ENCODE assay signal across 12 mouse cellular contexts in the genomic region with DNA sequence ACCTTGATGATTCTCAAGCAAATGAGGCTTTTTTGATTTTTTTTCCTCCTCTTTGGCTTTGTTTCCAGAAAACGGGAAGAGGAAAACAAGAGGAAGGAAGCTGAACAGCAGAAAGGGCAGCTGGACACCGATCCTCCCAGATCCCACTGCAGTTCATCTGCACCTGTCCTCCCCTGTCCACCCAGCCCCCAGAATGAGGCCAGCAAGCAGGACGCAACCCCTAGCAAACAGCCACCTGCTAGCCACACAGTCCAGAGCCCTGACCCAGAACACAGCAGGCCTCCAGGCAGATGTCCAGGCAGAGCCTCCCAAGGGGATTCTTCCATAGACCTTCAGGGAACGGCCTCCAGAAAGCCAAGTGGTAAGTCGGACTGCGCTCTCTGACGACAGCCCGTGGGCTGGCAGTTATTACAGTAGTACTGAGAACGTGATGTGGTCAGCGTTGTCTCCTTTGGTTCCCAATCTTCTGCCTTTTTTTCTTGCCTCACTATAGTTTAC. TPM values are rescaled to one million over a fixed set of nuclear protein-coding genes. Genes with fewer than 3 reads are reported as not detected.
DNase-seq lines count a peak whose midpoint lies in the region; ATAC-seq lines count a peak whose summit lies in the region.
"Had no signal": no experiment of that assay in that cellular context is flagged by ENCODE, and none has a peak within 500 bp of the region (broad histone marks: within the 10 kb centered on the region; RNA-seq: fewer than 3 reads in every experiment).

No protein-coding gene starts in this region.

- no peak for ATAC-seq in kidney, embryonic 14.5 days (ENCODE audit: low FRiP score, low TSS enrichment)
- ATAC-seq: intestine, embryonic 15.5 days; Patski had no signal

- no peak overlapping the region for H3K27ac ChIP-seq in kidney, embryonic 14.5 days (ENCODE audit: low read depth, low read length)
- H3K27ac ChIP-seq: intestine, embryonic 15.5 days; limb, embryonic 15.5 days had no signal

- DNase-seq in kidney, adult 9 months, result peak; percentile 4
- peak; percentile 75 for DNase-seq in adrenal gland, postnatal 10 days
- peak; percentile 15 for DNase-seq in cerebellum, adult 9-10 months
- peak; percentile 37 to 43 for DNase-seq in heart, adult 9 months (ENCODE audit: low spot score in 2 of 2)
- no peak for DNase-seq in neural tube, embryonic 10.5 days (ENCODE audit: extremely low spot score, low spot score)
- no peak for DNase-seq in right cerebral cortex, postnatal 14 days
- no peak for DNase-seq in right cerebral cortex, postnatal 36 days (ENCODE audit: low spot score in 2 of 2)
- DNase-seq: right cerebral cortex, adult 18-20 months had no signal

- no peaks in the 10 kb centered on the region for H3K27me3 ChIP-seq in kidney, embryonic 14.5 days (ENCODE audit: control insufficient read depth, insufficient read depth, low read length)
- H3K27me3 ChIP-seq: intestine, embryonic 15.5 days; limb, embryonic 15.5 days; Patski had no signal

- H3K9ac ChIP-seq in kidney, embryonic 14.5 days (ENCODE audit: low read depth, low read length), result no peak overlapping the region
- H3K9ac ChIP-seq: intestine, embryonic 15.5 days; limb, embryonic 15.5 days had no signal

- no peak overlapping the region for H3K4me2 ChIP-seq in kidney, embryonic 14.5 days (replicated peaks; ENCODE audit: low read depth, low read length)
- H3K4me2 ChIP-seq: intestine, embryonic 15.5 days; limb, embryonic 15.5 days had no signal

- H3K4me3 ChIP-seq in kidney, embryonic 14.5 days (ENCODE audit: low read length), result no peak overlapping the region
- H3K4me3 ChIP-seq: intestine, embryonic 15.5 days; limb, embryonic 15.5 days had no signal

- no peaks in the 10 kb centered on the region; the same call in 1 of the 2 replicates for H3K36me3 ChIP-seq in kidney, embryonic 14.5 days (ENCODE audit: control insufficient read depth, insufficient read depth, low read length)
- H3K36me3 ChIP-seq: intestine, embryonic 15.5 days had no signal

- WGBS in kidney, embryonic 14.5 days, result 81% methylated on average over 10 of the region's 10 CpGs

- no peaks in the 10 kb centered on the region for H3K4me1 ChIP-seq in kidney, embryonic 14.5 days (ENCODE audit: control insufficient read depth, insufficient read depth, low read length)
- H3K4me1 ChIP-seq: intestine, embryonic 15.5 days; limb, embryonic 15.5 days had no signal

- H3K9me3 ChIP-seq in kidney, embryonic 14.5 days (ENCODE audit: control insufficient read depth, low read length), result no peaks in the 10 kb centered on the region
- H3K9me3 ChIP-seq: intestine, embryonic 15.5 days; limb, embryonic 15.5 days had no signal

RNA-seq across cellular contexts. Expression of a gene that starts 57.4 kb away (rescaled TPM):
- 58.1 and 80.2 TPM in 2 replicates for polyA plus RNA-seq in kidney, embryonic 14.5 days (2014; fragmentation: Nextera tagmentation; extraction: Ambion mirVana)
- total RNA-seq in adrenal gland, postnatal 10 days (2021), result 10 to 100 TPM; 22.4 to 31.6 TPM

Comparison
In these comparisons a context has a peak if more than half of its experiments do, and no peak if none do; other contexts are left out.
1. DNase-seq: peak in kidney, adult 9 months (single experiment), adrenal gland, postnatal 10 days (single experiment), cerebellum, adult 9-10 months (single experiment) and heart, adult 9 months (2 of 2); none in neural tube, embryonic 10.5 days (single experiment), right cerebral cortex, postnatal 14 days (single experiment) and right cerebral cortex, postnatal 36 days (0 of 2).